Mouse (Mus musculus) CD4-positive, CD25-positive, alpha-beta regulatory T cell, adult 4 months (primary cell): Measurements from ENCODE around the gene Zfp92. TPM values are rescaled to one million over a fixed set of nuclear protein-coding genes. Genes with fewer than 3 reads are reported as not detected.
"Not testable (repeated sequence)": the region's sequence is repeated elsewhere in the genome, so short reads cannot be mapped to it uniquely, and the experiment has no call there.

ENCODE experiments used
- ATAC-seq: one replicate; pipeline ENCODE4 v1.8.0; 2017
- polyA plus RNA-seq, 2 experiments: library from polyadenylated mRNA; unstranded; fragments of 100-300 nt; shearing (Covaris generic); gene quantifications; one replicate each; pipeline ENCODE4 v1.2.1; 2017

The Zfp92 gene
- polyA plus RNA-seq = under 1 TPM in 1 of 2 experiments, not detected in 1; 0.27 TPM

- no peak for ATAC-seq
Observed at GRCm38 (mm10) chrX:73410880-73411517, at the start of gene Zfp92. Zfp92 (plus strand) TSS chrX:73411096.

- ATAC-seq = no peak
Observed at GRCm38 (mm10) chrX:73363291-73363690, 47.6 kb upstream of the Zfp92 start.

- no peak for ATAC-seq
Observed at GRCm38 (mm10) chrX:73384419-73384818, 26.5 kb upstream of the Zfp92 start.

GRCm38 (mm10) chrX:73384924-73385323 is 26.0 kb upstream of the Zfp92 start:
- no peak for ATAC-seq

GRCm38 (mm10) chrX:73391481-73391880 is 19.4 kb upstream of the Zfp92 start:
- no peak for ATAC-seq

- ATAC-seq = no peak
Observed at GRCm38 (mm10) chrX:73396446-73396845, 14.4 kb upstream of the Zfp92 start.

GRCm38 (mm10) chrX:73398636-73399035 is 12.3 kb upstream of the Zfp92 start, which contains the start of gene Gm18336:
Gm18336 (minus strand) TSS chrX:73398736.
- not testable (repeated sequence) for ATAC-seq

GRCm38 (mm10) chrX:73400951-73401350 is 9.9 kb upstream of the Zfp92 start:
- no peak for ATAC-seq

- no peak for ATAC-seq
Observed at GRCm38 (mm10) chrX:73401616-73402015, 9.3 kb upstream of the Zfp92 start.

- no peak for ATAC-seq
Observed at GRCm38 (mm10) chrX:73412767-73413166, 1.9 kb downstream of the Zfp92 start.

GRCm38 (mm10) chrX:73430036-73430435 is 19.1 kb downstream of the Zfp92 start:
- ATAC-seq = no peak

- no peak for ATAC-seq
Observed at GRCm38 (mm10) chrX:73432850-73433249, 22.0 kb downstream of the Zfp92 start.

GRCm38 (mm10) chrX:73435252-73435651 is 24.4 kb downstream of the Zfp92 start, which contains the start of gene Trex2:
Trex2 (minus strand) TSS chrX:73435344.
- no peak for ATAC-seq

GRCm38 (mm10) chrX:73441428-73441827 is 30.5 kb downstream of the Zfp92 start:
- no peak for ATAC-seq

GRCm38 (mm10) chrX:73451949-73452348 is 41.1 kb downstream of the Zfp92 start:
- ATAC-seq = peak; percentile 54

GRCm38 (mm10) chrX:73458877-73459392 is 48.0 kb downstream of the Zfp92 start, which contains the start of gene Haus7:
Haus7 (minus strand) TSS chrX:73459044.
- ATAC-seq = peak; percentile 98

- ATAC-seq = no peak
Observed at GRCm38 (mm10) chrX:73460792-73461191, 49.9 kb downstream of the Zfp92 start.

GRCm38 (mm10) chrX:73465483-73466186 is 54.7 kb downstream of the Zfp92 start:
- ATAC-seq = no peak

GRCm38 (mm10) chrX:73467446-73468241 is 56.7 kb downstream of the Zfp92 start:
- no peak for ATAC-seq

GRCm38 (mm10) chrX:73468330-73468729 is 57.4 kb downstream of the Zfp92 start:
- no peak for ATAC-seq

GRCm38 (mm10) chrX:73468752-73469151 is 57.9 kb downstream of the Zfp92 start:
- ATAC-seq = no peak

GRCm38 (mm10) chrX:73471764-73472163 is 60.9 kb downstream of the Zfp92 start:
- no peak for ATAC-seq
